Mouse (Mus musculus): Measurements from ENCODE around the gene Mdga2.

- TF ChIP-seq CTCF (IDR thresholded peaks at IDR 0.05; ENCODE audit: control insufficient read depth, insufficient read depth, low read length), result no peak
- no peak for TF ChIP-seq POLR2A (IDR thresholded peaks at IDR 0.05; ENCODE audit: borderline replicate concordance, control insufficient read depth, low read depth, low read length)
Measured at GRCm38 (mm10) chr12:67009191-67009590, 213.2 kb downstream of the Mdga2 start.

Data from bone marrow, adult 2 months (tissue).